Mouse (Mus musculus) lung, postnatal 25 days (tissue): ENCODE measurements around the gene Arl6.

Source experiments
- DNase-seq: peaks from one replicate; pipeline ENCODE4 v3.0.0; 2022; ENCODE audit warnings: low spot score

The Arl6 gene

DNA sequence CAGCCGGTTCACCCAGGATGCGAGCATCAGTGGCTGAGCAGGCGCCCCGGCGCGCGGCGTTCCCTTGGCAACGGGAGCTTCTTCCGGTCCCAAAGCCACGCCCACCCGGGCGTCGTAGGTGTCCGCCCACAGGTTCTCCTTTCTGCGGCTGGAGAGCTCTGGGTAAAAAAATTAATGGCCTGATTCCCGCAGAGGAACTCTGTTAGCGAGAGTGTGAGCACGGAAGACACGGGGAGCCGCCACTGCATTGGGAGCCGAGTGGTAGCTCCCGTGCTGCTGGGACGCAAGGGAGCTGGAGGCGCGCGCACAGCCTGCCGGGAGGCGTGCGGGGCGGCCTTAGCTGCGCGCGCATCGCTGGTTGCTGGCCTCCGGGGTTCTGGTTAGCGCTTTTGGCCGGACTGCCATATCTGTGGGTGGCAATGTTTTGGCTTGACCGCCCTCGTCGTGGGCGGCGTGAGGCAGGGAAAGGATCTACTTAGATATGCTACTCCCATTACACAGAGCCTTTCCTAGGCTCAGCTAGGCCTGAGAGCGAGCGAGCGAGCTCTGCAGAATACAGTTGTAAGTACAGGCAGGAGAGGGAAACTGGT, at the start of gene Arl6:
Gene Arl6, minus strand, starts transcription at position 290 of the 590 bp plus-strand sequence.
- DNase-seq = peak; percentile 92

DNA sequence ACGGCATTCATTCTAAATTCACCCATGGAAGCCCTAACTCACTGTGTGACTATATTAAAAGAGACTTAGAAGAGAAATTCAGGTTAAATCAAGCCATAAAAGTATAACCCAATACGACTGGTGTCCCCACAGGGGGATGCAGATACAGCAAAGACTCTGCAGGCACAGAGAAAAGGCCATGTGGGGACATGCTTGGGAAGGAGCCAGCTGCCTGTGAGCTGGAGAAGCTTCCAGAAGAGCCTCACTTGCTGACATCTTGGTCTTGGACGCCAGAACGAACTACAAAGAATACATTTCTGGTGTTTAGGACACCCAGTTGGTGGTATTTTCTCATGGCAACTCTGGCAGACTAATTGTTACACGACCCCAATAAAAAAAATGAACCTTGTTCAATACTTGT, 45.9 kb upstream of the Arl6 start:
- DNase-seq = no peak

DNA sequence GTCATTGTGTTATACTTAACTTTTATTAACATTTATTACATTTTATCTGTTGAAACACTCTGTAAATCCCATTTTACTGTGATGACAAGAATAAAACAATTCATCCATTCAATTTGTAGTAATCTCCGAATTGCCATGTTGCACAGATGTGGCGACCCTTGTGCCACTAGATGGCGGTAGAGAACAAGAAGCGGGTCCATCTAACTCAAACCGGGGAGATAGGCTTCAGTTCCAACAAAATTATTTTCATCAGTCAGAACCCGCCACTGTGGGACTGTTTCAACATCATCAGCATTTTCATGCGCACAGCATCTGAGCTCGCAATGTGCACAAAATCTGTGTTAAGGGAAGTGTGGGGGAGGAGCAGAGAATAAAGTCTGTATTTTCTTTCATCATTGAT, 44.2 kb upstream of the Arl6 start:
- peak; percentile 34 for DNase-seq

DNA sequence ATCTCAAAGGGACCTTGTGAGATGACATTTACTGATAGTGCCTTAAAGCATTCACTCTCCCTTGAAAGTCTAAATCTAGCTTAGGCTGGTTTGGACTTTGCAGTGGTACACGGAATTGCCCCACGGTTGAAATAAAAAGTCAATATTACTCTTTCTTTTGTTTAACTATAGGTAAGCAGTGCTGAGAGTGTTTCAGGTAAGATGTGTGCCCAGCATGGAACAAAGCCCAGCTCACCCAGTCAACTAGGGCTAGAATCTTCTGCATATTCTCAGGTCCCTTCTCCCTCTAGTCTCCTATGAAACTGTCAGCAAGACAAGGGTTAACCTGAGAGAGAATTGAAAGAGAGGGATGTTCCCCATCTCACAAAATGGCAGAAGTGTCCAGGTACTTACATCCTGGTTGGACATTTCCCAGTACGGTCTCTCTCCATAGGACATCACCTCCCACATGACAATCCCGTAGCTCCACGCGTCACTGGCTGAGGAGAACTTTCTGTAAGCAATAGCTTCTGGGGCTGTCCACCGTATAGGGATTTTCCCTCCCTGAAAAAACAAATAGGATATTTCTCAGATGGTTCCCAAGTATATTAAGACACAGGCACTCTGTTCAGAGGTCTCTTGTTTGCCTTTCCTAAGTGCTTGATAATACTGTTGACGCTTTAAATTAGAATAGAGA, 43.2 kb upstream of the Arl6 start:
- DNase-seq = no peak

DNA sequence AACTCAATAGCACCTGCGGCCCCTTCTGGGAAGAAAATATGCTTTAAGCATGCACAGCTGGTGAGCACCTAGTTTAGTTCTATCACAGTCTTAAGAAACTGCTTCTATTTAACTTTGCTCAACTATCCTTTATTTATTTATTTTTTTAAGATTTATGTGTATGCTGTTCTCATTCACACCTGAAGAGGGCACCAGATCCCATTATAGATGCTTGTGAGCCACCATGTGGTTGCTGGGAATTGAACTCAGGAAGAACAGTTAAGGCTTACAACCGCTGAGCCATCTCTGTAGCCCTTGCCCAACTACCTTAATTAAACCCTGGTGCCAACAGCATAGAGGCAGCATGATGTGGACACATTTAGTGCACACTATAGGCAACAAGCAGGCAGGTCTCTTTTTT, 27.7 kb upstream of the Arl6 start:
- DNase-seq = no peak

DNA sequence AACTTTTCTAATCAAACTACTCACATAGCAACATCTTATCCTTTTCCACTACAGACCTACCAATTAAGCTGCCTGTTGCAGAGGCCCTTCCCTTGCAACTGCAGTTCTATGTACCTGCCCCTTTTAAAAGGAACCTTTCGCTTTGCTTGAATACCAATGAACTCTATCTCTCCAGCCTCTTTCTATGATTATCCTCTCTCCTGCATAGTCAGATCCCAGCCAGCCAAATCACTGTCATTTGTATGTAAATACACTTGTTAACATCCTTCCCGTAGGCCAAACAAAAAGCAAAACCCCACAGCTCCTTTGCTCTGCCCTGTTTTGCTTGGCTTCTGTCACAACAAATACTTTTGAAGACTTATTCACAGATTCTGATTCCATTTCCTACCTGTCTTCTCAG, 4.6 kb upstream of the Arl6 start:
- no peak for DNase-seq

DNA sequence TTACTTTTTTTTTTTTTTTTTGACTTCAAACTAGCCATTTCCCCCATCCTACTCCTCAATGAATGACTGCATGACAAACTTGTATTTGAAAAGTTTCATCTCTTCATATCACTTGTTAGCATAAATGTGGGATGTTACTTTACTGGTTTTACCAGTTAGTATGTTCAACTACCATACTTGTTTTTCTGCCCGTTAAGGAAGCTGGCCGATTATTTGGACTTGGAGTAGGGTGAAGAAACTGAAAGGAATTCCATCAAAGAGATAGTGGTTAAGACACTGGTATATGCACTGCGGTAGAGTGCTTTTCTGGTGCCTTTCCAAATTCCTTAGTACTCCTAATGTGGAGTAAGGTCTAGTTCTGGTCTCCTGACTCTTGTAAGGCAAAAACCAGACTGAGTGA, 794 bp upstream of the Arl6 start:
- no peak for DNase-seq

DNA sequence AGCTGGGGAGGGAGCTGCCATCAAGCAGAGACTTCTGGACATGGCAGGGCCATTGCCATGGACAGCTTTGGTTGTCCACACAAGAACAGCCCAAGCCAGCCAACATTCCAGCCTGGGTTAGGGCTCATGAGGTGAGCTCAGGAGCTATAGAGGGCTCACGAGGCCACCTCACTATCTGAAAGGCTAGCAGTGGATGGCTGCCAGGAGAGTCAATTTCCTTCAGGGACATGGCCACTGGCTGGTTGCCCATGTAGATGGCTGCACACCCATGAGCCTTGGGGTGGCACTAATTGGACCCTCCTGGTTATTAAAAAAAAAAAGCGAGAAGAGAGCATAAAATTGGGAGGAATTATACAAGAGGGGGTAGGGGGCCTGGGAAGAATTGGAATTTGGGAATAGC, 4.6 kb downstream of the Arl6 start:
- no peak for DNase-seq

DNA sequence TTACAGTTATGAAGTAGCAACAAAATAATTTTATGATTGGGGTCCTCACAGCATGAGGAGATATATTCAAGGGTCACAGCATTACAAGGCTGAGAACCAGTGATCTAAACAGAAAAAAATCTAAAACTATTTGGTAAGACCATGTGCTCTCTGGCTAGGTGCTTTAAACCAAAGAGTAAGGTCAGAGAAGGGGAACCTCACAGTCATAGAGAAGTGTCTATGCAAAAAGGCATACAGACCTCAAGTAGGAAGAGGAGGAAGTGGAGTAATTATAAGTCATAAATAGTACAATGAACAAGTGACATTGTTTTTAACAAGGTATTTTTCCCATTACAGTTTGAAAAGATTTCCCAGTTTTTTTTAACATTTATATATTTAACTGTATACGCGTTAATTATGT, 17.6 kb downstream of the Arl6 start:
- no peak for DNase-seq

DNA sequence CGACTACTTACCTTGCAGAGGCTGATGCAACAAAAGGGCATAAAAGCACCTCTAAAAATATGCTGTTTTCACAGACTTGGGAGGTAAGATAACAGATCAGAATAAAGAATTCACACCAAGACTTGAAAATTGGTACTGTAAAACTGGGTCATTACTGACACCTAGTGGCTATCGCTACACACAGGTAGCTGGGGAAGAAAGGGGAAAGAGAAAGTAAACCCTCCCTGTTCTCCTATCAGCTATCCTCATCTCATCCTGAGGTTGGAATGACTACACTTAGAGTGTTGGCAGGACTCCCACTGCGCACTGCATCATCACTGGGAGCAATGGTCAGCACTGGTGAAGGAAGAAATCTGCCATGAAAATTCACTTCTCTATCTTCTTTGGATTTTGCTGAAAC, 22.0 kb downstream of the Arl6 start:
- DNase-seq = peak; percentile 71

DNA sequence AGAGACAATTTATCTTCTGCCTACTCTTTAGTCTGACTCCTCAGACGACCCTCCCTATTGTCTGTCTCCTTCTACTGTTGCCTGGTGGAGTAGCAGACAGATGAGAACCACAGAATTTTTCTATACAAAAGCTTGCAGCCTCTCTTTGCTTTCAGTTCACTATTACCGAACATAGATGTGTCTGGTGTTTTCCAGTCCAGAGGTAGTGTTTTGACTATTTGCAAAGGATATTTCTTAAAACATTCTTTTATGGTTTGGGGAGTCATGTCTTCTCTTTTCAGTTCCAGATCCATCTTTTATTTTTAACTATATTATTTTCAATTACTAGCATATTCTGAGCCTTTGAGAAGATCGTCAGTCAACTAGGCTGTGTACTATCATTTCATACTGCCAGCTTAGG, 23.5 kb downstream of the Arl6 start:
- DNase-seq = no peak

DNA sequence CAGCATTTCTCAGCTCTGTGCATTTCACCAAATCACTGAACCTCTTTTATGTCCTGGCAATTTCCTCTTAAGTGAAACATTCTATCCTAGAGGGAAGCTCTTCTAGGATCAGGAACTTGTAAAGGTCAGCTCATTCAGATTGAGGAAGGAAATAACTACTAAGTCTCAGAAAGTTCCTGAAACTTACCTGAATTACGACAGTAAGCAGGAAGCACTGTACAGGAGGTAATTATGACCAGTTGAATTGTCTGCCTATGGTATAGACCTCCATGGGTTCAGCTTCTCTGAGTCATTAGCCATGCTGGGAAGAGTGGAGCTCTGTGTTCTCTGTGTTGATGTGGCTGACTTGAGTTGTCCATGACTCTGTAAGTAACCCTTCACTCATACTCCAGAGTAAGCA, 28.4 kb downstream of the Arl6 start:
- DNase-seq = no peak

DNA sequence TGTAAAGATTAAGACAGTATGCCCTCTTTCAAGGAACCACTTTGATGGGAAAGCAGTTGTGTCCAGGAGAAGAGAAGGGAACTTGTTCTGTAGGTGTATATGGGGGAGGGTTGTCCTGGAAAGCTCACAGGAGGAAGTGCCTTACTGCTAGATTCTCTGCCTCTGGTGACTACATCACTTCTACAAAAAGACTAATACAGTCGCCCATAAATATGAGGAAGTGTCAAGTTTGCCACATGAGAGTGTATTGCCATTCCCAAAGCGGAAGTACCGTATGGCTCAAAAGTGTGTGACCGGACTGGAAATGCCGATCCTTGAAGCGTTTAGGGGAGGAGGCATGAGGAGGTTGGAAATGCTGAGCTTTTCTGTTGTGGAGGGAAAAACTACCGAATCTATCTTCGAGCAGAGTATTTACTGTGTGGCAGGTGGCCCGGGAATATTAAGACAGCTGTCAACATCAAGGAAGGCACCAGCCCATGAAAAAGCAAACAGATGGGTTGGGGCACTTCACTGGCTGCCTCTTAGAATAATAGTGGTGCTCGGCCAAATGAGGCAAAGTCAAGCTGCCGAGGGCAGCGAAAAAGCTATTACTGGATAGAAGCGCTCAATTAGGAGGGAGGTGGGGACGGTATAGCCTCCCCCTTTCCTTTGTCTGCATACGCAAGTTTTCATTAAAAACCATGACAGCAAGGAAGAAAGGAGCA, 35.0 kb downstream of the Arl6 start:
- no peak for DNase-seq

DNA sequence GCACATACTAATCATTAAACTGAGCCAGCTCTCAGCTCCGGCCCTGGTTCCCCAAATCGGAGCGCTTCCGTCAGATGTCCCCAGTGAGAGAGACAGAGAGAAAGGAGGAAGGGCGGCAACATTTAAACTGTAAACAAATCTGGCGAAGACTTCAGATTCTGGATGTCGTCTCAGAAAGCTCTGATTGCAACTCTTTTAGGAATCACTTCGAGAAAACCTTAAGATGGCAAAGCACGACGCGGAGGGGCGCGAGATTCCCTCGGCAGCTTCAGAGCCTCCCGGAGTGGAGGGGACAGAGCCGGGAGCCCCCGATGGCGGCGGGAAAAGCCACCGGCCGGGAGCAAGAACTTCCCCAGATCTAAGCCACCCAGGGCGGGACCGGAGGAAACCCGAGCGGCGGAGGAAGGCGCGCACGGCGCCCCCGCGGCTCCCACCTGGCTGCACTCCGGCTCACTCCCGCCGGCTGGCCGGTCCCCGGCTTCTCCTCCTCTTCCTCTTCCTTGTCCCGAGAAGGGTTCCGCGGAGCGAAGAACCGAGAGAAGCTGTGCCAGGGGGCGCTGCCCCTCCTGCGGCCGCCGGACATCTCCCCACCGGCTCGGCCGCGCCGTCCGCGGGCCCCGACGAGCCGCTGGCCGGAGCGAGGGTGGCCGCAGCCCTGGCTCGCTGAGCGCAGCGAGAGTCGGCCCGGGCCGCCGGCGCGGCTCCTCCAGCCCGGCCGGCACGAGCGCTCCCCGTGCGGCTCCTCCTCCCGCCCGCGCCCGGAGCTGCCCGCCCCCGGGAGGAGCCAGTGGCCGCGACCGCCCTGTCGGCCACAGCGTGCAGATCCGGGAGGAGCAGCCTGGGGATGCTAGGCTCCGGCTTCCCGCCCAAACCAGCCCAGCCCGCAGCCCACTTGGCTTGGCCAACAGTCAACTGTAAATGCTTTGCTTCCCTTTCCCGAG, 38.6 kb downstream of the Arl6 start, which contains the start of gene Crybg3:
Gene Crybg3, minus strand, starts transcription at position 669 of the 941 bp plus-strand sequence.
- peak; percentile 84 for DNase-seq

DNA sequence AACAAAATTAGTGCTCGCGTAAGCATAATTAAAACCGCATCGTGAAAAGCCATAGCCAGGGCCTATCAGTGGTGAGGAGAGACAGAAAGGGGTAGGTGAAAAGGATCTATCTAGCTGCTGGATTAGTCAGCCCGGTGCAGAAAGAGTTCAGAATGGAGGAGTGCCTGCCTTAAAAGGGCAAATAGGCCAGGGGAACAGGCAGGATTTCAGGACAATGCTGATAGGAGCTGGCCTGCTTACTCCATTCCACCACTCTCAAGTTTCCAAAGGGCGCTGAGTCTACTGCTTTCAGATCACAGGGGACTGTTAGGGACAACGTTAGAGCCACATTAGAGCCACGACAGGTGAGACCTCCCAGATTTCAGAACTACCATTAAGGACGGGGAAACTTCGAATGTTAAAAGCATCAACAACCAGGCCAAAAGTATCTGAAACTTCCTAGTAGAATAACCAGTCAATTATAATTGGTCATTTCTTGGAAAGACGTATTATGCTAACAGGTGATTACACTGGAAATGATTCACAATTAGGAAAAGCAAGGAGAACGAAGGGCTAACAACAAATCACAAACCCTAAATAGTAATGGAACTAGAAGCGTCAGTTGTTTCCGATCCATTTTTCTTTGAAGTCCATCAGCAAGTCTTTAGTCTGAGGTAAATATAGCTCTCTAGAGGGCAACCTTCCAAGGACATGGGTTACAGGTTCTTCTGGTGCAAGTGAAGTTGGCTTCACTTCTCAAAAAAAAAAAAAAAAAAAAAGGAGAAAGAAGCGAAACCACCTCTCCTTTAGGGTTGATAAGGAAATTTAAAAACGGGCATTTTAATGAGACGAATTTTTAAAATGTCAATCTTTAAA, 39.6 kb downstream of the Arl6 start:
- no peak for DNase-seq

DNA sequence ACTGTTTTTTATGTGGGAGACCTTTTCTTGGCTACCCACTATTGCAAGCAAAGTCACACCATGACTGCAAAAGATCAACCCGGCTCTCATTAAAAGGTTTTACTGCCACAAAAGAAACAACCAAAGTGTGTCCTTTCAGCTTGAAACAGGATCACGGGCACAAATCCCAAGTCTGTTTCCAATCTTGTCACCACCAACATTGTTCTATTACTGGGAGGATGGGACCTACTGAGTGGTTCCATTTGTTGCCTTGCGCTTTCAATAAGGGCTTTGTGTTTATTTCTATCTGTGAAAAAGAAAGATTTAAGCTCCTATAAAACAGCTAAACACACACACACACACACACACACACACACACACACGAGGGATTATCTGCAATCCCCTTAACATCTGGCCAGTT, 40.2 kb downstream of the Arl6 start:
- no peak for DNase-seq

DNA sequence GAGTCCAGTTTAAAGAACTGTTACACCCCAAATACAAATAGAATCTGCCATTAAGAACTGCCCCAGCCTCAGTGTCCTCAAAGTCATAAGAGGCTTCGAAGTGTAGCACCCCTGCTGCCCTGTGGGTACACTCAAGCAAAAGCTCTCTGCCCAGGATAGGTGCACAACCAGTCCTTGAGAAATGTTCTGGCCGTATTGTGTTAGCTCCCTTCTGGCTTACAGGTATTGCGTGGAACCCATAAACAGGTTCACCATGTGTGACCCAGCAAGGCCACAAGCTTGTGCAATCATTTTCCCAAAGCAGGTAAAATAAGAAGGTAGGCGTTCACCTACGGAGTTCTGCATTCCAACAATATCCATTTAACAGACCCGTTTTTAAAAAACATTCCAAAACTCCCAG, 41.9 kb downstream of the Arl6 start:
- DNase-seq = no peak

DNA sequence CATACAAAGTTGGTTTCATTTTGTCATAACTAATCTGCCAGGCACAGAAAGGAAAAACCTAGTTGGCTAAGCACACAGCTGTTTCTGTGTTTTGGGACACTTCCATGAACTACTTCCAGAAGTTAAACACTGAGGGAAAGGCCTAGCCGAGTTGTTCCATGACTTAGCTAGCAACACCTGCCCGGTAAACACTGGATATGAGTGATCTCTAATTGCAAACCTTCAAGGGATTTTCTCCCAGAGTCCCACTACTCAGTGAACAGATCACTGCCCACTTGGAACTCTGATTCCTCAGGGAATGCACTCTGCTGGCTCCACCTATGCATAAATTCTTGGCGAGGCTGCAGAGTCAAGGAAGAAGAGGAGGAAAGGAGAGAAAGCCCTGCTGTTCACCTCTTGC, 44.5 kb downstream of the Arl6 start:
- DNase-seq = no peak

DNA sequence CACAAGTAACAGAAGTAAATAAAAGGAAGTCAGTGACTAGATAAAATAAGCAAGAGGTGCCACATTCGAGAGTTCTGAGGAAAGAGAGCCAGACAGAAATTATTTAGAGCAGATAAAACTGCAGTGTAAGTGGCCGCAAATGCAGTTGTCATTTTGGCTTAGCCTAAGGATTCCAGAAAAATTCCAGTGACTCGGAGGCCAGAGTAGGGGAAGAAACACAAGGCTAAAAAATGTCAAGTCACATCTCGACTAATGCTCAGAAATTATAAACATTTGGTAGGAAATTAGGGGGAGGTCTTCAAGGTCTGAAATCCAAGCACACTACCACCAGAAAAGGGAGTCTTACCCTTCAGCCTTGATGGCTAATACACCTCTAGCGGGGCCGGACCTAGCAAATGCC, 48.4 kb downstream of the Arl6 start:
- DNase-seq = no peak

DNA sequence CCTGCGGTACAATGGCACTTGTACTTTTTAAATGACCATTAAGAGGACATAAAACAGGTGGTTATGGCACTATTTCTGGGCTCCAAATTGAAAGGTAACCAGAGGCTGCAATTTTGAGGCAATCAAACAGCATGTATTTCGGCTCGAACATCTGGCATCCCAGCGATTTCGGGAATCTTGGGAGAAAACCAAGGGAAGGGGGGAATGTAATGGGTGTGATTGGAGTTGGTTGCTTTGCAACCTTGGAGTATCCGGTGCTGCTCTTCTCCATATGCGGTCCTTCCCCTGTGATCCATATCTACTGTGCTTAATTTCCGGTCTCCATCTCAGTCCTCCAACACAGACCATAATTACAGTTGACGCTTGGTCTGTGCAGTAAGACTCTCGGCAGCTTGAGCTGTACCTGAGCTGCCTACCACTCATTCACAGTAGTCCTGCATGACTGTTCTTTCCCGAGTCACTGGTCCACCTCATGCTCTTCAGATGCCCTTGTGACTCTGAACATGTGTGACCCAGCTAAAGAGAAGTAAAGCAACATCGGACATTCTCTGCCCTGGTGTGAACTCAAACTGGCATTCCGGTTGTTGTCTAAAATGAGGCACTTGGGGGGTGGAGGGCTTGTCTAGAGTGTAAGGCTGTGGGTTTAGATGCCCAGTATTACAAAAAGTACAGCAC, 50.7 kb downstream of the Arl6 start:
- DNase-seq = no peak

DNA sequence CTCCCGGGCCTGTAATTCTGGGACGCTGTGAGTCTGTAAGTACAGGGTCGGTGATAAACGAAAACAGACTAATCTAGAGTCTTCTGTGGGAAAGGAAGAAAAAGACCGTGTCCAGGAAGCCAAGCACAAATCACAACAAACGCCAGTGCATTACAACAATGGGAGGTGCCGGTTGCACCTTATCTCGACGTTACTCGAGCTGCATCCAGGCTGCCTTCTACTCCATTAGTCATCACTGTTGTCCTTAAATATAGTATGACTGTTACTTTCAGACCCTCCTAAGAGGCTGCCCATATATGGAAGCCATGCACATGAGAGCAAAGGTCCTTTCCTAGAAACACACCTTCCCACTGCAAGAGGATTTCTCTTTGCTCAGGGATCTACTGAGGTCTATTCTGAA, 51.4 kb downstream of the Arl6 start:
- DNase-seq = no peak
